Mouse (Mus musculus): ENCODE data around the gene Zfp691.

GRCm38 (mm10) chr4:119190618-119191017 lies 16.6 kb upstream of the Zfp691 start:
- TF ChIP-seq EP300 (IDR thresholded peaks at IDR 0.05; ENCODE audit: insufficient read depth, low read depth, low read length) (no peak), POLR2A (IDR thresholded peaks at IDR 0.05; ENCODE audit: insufficient read depth, low read length) (no peak), CTCF (IDR thresholded peaks at IDR 0.05; ENCODE audit: low read depth, low read length) (no peak)
